Mouse (Mus musculus) forebrain, embryonic 13.5 days (tissue): ENCODE measurements around the gene Ctdspl. TPM values are rescaled to one million over a fixed set of nuclear protein-coding genes. Genes with fewer than 3 reads are reported as not detected.

Experiments
- ATAC-seq: fragments of 200-750 bp; cut with Nextera tagmentation; 2 replicates; pipeline ENCODE4 v1.8.0; 2017
- H3K27ac ChIP-seq: fragments of 300-500 bp; sonication (generic); 2 replicates; pipeline ENCODE4 v1.5.1; 2015; ENCODE audit warnings: inconsistent platforms, mild to moderate bottlenecking, moderate library complexity
- H3K27me3 ChIP-seq: fragments of 300-500 bp; sonication (generic); 2 replicates; pipeline ENCODE4 v1.6.1; 2015; ENCODE audit warnings: mild to moderate bottlenecking, inconsistent platforms
- H3K36me3 ChIP-seq: fragments of 300-500 bp; sonication (generic); 2 replicates; pipeline ENCODE4 v1.6.1; 2015; ENCODE audit warnings: mild to moderate bottlenecking, inconsistent platforms; ENCODE audit not compliant: poor library complexity, severe bottlenecking
- H3K4me1 ChIP-seq: fragments of 300-500 bp; sonication (generic); 2 replicates; pipeline ENCODE4 v1.6.1; 2015; ENCODE audit warnings: inconsistent platforms
- H3K4me2 ChIP-seq: fragments of 300-500 bp; sonication (generic); 2 replicates; pipeline ENCODE4 v1.6.1; 2015; ENCODE audit warnings: inconsistent platforms, mild to moderate bottlenecking, moderate library complexity
- H3K4me3 ChIP-seq: fragments of 300-500 bp; sonication (generic); 2 replicates; pipeline ENCODE4 v1.5.1; 2015; ENCODE audit warnings: mild to moderate bottlenecking, inconsistent platforms
- H3K9ac ChIP-seq: fragments of 300-500 bp; sonication (generic); 2 replicates; pipeline ENCODE4 v1.6.1; 2015; ENCODE audit warnings: mild to moderate bottlenecking, inconsistent platforms
- H3K9me3 ChIP-seq: fragments of 300-500 bp; sonication (generic); replicated peaks from 2 replicates; pipeline ENCODE4 v1.6.1; 2016; ENCODE audit warnings: inconsistent platforms
- WGBS: fragments of 180-500 bp; shearing (Covaris S2); methylation state at CpG from one replicate; pipeline ENCODE4 v1.1.7; 2015; 5-methylcytosine and 5-hydroxymethylcytosine counted together
- polyA plus RNA-seq: library from polyadenylated mRNA; unstranded; fragments of >200 nt; fragmentation: Nextera tagmentation; extraction: Ambion mirVana; gene quantifications from 2 replicates; pipeline ENCODE4 v1.2.1, GENCODE M21; 2015

The Ctdspl gene
- polyA plus RNA-seq, 1 experiment from 2014 or later, result 6.8 TPM

GRCm38 (mm10) chr9:119035836-119036235 lies 109.6 kb downstream of the Ctdspl start:
- H3K4me3 ChIP-seq, result no peak overlapping the region
- WGBS, result 74% methylated on average over 7 of the region's 7 CpGs
- no peak overlapping the region for H3K9ac ChIP-seq
- peaks cover 15% of the 10 kb centered on the region for H3K36me3 ChIP-seq
- no peak overlapping the region for H3K4me2 ChIP-seq
- peaks cover 66% of the 10 kb centered on the region for H3K4me1 ChIP-seq
- no peak for ATAC-seq
- H3K27me3 ChIP-seq, result no peaks in the 10 kb centered on the region
- peak overlapping the region; percentile 48 for H3K27ac ChIP-seq
- no peaks in the 10 kb centered on the region for H3K9me3 ChIP-seq

DNA sequence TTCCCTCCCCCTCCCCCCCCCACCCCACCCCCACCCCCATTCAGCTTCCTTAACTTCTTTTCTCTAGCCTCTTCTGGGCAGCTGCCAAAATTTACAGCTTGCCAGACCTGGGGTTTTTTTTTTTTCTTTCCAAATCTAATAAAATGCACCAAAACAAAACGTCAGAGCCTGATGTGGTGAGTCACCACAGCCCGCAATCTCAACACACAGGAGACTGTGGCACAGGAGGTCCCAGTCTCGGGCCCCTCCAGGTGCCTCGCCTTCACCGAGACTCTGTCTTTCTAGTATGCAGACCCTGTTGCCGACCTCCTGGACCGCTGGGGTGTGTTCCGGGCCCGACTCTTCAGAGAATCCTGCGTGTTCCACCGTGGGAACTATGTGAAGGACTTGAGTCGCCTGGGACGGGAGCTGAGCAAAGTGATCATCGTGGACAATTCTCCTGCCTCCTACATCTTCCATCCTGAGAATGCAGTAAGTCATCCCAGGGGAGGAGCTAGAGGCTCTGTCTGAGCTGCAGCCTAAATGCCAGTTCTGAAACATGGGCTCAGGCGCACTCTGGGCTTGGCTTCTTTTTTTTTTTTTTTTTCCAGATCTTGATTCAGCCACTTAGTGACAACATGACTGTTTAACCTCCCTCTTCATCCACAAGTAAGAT lies 111.0 kb downstream of the Ctdspl start:
- H3K4me2 ChIP-seq, result no peak overlapping the region; the same call in 1 of the 2 replicates
- ATAC-seq, result no peak
- peak overlapping the region; percentile 74 for H3K27ac ChIP-seq
- WGBS, result 51% methylated on average over 15 of the region's 15 CpGs
- no peak overlapping the region for H3K9ac ChIP-seq
- peaks cover 18% of the 10 kb centered on the region for H3K36me3 ChIP-seq
- no peak overlapping the region for H3K4me3 ChIP-seq
- H3K9me3 ChIP-seq, result no peaks in the 10 kb centered on the region
- no peaks in the 10 kb centered on the region for H3K27me3 ChIP-seq
- H3K4me1 ChIP-seq, result peaks cover 64% of the 10 kb centered on the region

DNA sequence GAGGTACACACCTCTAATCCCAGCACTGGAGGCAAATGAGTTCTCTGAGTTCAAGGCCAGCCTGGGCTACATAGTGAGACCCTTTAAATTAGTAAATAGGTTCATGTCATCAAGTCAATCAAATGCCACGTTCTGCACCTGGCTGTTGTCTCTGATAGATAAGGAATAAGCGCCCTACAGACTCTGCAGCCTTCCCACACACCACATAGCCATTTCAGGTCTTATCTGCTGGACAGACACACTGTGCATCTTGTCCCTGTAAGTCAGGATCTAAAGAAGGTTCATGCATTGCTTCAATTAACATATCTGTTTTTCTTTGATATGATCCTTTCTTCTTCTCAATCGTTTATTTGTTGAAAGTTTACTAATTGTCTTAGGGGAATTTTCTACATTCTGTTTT lies 112.3 kb downstream of the Ctdspl start:
- Histone ChIP-seq H3K4me1 (peaks cover 50% of the 10 kb centered on the region), H3K4me3 (no peak overlapping the region), H3K36me3 (peaks cover 23% of the 10 kb centered on the region), H3K27ac (no peak overlapping the region), H3K27me3 (no peaks in the 10 kb centered on the region), H3K9me3 (no peaks in the 10 kb centered on the region), H3K4me2 (no peak overlapping the region), H3K9ac (no peak overlapping the region)
- 95% methylated on average over 3 of the region's 3 CpGs for WGBS
- no peak for ATAC-seq

DNA sequence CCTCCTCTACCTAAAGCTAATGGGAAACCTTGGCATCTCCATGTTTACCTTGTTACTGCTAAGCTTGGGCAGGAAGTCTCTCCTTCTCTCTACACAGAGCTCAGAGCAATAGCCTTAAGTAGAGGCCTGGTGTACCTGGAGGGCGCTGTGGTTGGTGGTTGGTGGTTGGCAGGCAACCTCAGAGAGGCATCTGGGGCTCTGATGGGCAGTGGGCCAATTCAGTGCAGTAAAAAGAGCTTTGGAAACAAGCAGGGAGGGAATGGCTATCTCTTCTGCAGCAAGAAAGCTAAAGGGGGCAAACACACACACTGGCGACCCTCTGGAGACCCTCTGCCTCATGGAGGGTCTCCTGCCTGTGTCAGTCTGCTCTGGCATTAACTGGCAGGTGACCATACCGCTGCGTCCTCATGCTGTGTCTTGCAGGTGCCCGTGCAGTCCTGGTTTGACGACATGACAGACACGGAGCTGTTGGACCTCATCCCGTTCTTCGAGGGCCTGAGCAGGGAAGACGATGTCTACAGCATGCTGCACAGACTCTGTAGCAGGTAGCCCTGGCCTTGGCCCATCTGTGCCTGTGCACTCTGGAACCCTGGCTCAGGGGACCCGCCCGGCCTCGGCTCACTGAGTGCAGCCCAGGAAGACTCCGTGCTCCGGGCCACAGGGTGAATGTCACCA lies 114.0 kb downstream of the Ctdspl start:
- Histone ChIP-seq H3K4me1 (peaks cover 34% of the 10 kb centered on the region), H3K27ac (no peak overlapping the region), H3K9me3 (no peaks in the 10 kb centered on the region), H3K36me3 (peaks cover 23% of the 10 kb centered on the region), H3K4me2 (no peak overlapping the region), H3K4me3 (no peak overlapping the region), H3K9ac (no peak overlapping the region), H3K27me3 (no peaks in the 10 kb centered on the region)
- ATAC-seq, result no peak
- WGBS, result 81% methylated on average over 15 of the region's 15 CpGs

GRCm38 (mm10) chr9:119048182-119048903 lies 122.1 kb downstream of the Ctdspl start:
- Histone ChIP-seq H3K27me3 (peaks cover 12% of the 10 kb centered on the region; the same call in 1 of the 2 replicates), H3K27ac (no peak overlapping the region), H3K36me3 (no peaks in the 10 kb centered on the region), H3K4me2 (no peak overlapping the region), H3K4me3 (no peak overlapping the region), H3K4me1 (peaks cover 13% of the 10 kb centered on the region), H3K9ac (no peak overlapping the region), H3K9me3 (no peaks in the 10 kb centered on the region)
- 88% methylated on average over 11 of the region's 11 CpGs for WGBS
- no peak for ATAC-seq

GRCm38 (mm10) chr9:119051158-119051557 lies 124.9 kb downstream of the Ctdspl start:
- Histone ChIP-seq H3K4me2 (no peak overlapping the region), H3K9me3 (no peaks in the 10 kb centered on the region), H3K36me3 (no peaks in the 10 kb centered on the region), H3K4me1 (peaks cover 15% of the 10 kb centered on the region), H3K4me3 (no peak overlapping the region), H3K27ac (no peak overlapping the region), H3K27me3 (peaks cover 22% of the 10 kb centered on the region; the same call in 1 of the 2 replicates), H3K9ac (no peak overlapping the region)
- ATAC-seq, result no peak
- WGBS, result 81% methylated on average over 2 of the region's 2 CpGs

- WGBS, result 18% methylated on average over 22 of the region's 22 CpGs
- peaks cover 22% of the 10 kb centered on the region; the same call in 1 of the 2 replicates for H3K27me3 ChIP-seq
- peak within 1 kb of the TSS; percentile 19 for H3K4me3 ChIP-seq
- H3K4me1 ChIP-seq, result peaks cover 15% of the 10 kb centered on the region
- peak within 1 kb of the TSS; percentile 57 for H3K4me2 ChIP-seq
- no peaks in the 10 kb centered on the region for H3K9me3 ChIP-seq
- H3K9ac ChIP-seq, result peak within 1 kb of the TSS; percentile 54
- ATAC-seq, result peak; percentile 74
- no peak within 1 kb of the TSS for H3K27ac ChIP-seq
- no peaks in the 10 kb centered on the region for H3K36me3 ChIP-seq
Measured at GRCm38 (mm10) chr9:119052154-119052944, 126.1 kb downstream of the Ctdspl start, which contains the start of gene Vill. Vill (plus strand) TSS chr9:119052778.

GRCm38 (mm10) chr9:119053964-119054576 lies 127.8 kb downstream of the Ctdspl start:
- H3K4me3 ChIP-seq, result no peak overlapping the region
- H3K36me3 ChIP-seq, result no peaks in the 10 kb centered on the region
- ATAC-seq, result no peak
- no peak overlapping the region for H3K4me2 ChIP-seq
- no peak overlapping the region for H3K9ac ChIP-seq
- 81% methylated on average over 9 of the region's 9 CpGs for WGBS
- H3K4me1 ChIP-seq, result peaks cover 15% of the 10 kb centered on the region
- no peak overlapping the region for H3K27ac ChIP-seq
- H3K9me3 ChIP-seq, result no peaks in the 10 kb centered on the region
- H3K27me3 ChIP-seq, result peaks cover 22% of the 10 kb centered on the region; the same call in 1 of the 2 replicates

DNA sequence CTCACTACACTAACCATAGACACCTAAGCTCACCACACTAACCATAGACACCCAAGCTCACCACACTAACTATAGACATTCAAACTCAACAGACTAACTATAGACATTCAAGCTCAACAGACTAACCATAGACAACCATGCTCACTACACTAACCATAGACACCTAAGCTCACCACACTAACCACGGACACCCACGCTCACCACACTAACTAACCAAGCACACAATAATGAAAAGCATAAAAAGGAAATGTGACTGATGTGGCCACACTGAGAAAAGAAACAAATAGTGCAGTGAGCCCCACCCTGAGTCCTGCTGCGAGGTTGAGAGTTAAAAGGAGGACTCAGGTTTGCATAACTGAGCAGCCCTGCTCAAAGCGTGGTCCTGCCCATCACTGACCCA lies 129.1 kb downstream of the Ctdspl start:
- Histone ChIP-seq H3K36me3 (no peaks in the 10 kb centered on the region), H3K4me3 (no peak overlapping the region), H3K27me3 (peaks cover 22% of the 10 kb centered on the region; the same call in 1 of the 2 replicates), H3K4me1 (peaks cover 15% of the 10 kb centered on the region), H3K9me3 (no peaks in the 10 kb centered on the region), H3K9ac (no peak overlapping the region), H3K4me2 (no peak overlapping the region), H3K27ac (no peak overlapping the region)
- no peak for ATAC-seq
- WGBS, result 89% methylated on average over 4 of the region's 4 CpGs

GRCm38 (mm10) chr9:119058245-119058644 lies 132.0 kb downstream of the Ctdspl start:
- Histone ChIP-seq H3K27me3 (peaks cover 10% of the 10 kb centered on the region; the same call in 1 of the 2 replicates), H3K27ac (no peak overlapping the region), H3K9ac (no peak overlapping the region), H3K36me3 (no peaks in the 10 kb centered on the region), H3K4me2 (no peak overlapping the region), H3K9me3 (no peaks in the 10 kb centered on the region), H3K4me3 (no peak overlapping the region), H3K4me1 (peaks cover 2% of the 10 kb centered on the region)
- 88% methylated on average over 7 of the region's 7 CpGs for WGBS
- ATAC-seq, result no peak

- Histone ChIP-seq H3K27me3 (no peaks in the 10 kb centered on the region; the same call in 1 of the 2 replicates), H3K4me2 (no peak overlapping the region), H3K36me3 (no peaks in the 10 kb centered on the region), H3K9ac (no peak overlapping the region), H3K27ac (no peak overlapping the region), H3K4me3 (no peak overlapping the region), H3K9me3 (no peaks in the 10 kb centered on the region), H3K4me1 (no peaks in the 10 kb centered on the region)
- 93% methylated on average over 10 of the region's 10 CpGs for WGBS
- ATAC-seq, result no peak
Measured at GRCm38 (mm10) chr9:119060701-119061100, 134.4 kb downstream of the Ctdspl start.
